Mouse (Mus musculus): Measurements from ENCODE around the gene Sorl1.

DNA sequence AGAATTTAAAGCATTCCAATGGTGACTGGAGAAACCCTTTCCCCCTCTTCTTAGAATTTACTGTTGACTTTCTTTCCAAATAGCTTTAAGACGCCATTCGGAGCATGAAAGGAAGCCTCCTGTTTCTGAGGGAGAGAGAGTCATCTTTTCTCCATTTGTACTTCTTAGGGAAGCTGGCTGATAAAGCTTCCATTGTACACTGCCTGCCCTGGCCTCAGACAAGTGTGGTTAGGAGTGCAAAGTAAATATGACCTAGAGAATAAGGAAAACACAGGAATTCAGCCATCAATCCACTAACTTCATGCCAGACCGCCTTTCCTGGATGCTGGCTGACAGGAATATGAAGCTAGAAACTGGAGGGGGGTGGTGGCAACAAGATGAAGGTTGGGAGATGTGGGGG lies 100.7 kb downstream of the Sorl1 start:
- TF ChIP-seq E2F4 (IDR thresholded peaks at IDR 0.05; ENCODE audit: insufficient read depth) (no peak), POLR2A (IDR thresholded peaks at IDR 0.05; ENCODE audit: insufficient read length, low read depth) (no peak), SRF (IDR thresholded peaks at IDR 0.05; ENCODE audit: control insufficient read depth, insufficient read length, low read depth) (no peak), TCF3 (IDR thresholded peaks at IDR 0.05; ENCODE audit: insufficient read length, low read depth) (no peak)

All from myocyte (in vitro differentiated cells).